Mouse (Mus musculus): ENCODE measurements around the gene Tmem256.

Tmem256 gene

GRCm38 (mm10) chr11:69881787-69882670 is 43.7 kb downstream of the Tmem256 start:
- no peak for TF ChIP-seq GATA4 (IDR thresholded peaks at IDR 0.05; ENCODE audit: insufficient replicate concordance, low read length)

- no peak for TF ChIP-seq GATA4 (IDR thresholded peaks at IDR 0.05; ENCODE audit: insufficient replicate concordance, low read length)
Observed at GRCm38 (mm10) chr11:69883066-69883465, 44.8 kb downstream of the Tmem256 start.

- TF ChIP-seq GATA4 (IDR thresholded peaks at IDR 0.05; ENCODE audit: insufficient replicate concordance, low read length) = no peak
Observed at GRCm38 (mm10) chr11:69883527-69884151, 45.3 kb downstream of the Tmem256 start.

GRCm38 (mm10) chr11:69884240-69884639 is 45.9 kb downstream of the Tmem256 start:
- no peak for TF ChIP-seq GATA4 (IDR thresholded peaks at IDR 0.05; ENCODE audit: insufficient replicate concordance, low read length)

- no peak for TF ChIP-seq GATA4 (IDR thresholded peaks at IDR 0.05; ENCODE audit: insufficient replicate concordance, low read length)
Observed at GRCm38 (mm10) chr11:69884663-69885062, 46.3 kb downstream of the Tmem256 start.

- TF ChIP-seq GATA4 (IDR thresholded peaks at IDR 0.05; ENCODE audit: insufficient replicate concordance, low read length) = no peak
Observed at GRCm38 (mm10) chr11:69886907-69887635, 48.8 kb downstream of the Tmem256 start.
